Mouse (Mus musculus) ES-Bruce4 (cell line): ENCODE measurements at regions not wholly inside any gene's neighbourhood (a gene's known extent, or its start where the extent isn't known, plus 50 kb on each side); places are given as distances from the start of the nearest gene placed in this dataset.

Source experiments
- H3K27ac ChIP-seq: 2 replicates; pipeline ENCODE4 v1.5.1; 2012; ENCODE audit warnings: low read length, inconsistent platforms; ENCODE audit not compliant: insufficient read depth
- H3K27me3 ChIP-seq: 2 replicates; pipeline ENCODE4 v1.6.1; 2012; ENCODE audit warnings: mild to moderate bottlenecking, low read length, inconsistent platforms; ENCODE audit not compliant: control insufficient read depth, poor library complexity, insufficient read depth, severe bottlenecking
- H3K36me3 ChIP-seq: 2 replicates; pipeline ENCODE4 v1.6.1; 2012; ENCODE audit warnings: inconsistent platforms, mild to moderate bottlenecking, low read length, moderate library complexity; ENCODE audit not compliant: control insufficient read depth, poor library complexity, insufficient read depth, severe bottlenecking
- H3K4me1 ChIP-seq: one replicate; pipeline ENCODE4 v1.8.1; 2011; ENCODE audit warnings: low read length; ENCODE audit not compliant: control insufficient read depth, insufficient read depth
- H3K4me3 ChIP-seq: 2 replicates; pipeline ENCODE4 v1.5.1; 2011; ENCODE audit warnings: low read depth, mild to moderate bottlenecking, low read length
- H3K9ac ChIP-seq: 2 replicates; pipeline ENCODE4 v1.6.1; 2012; ENCODE audit warnings: low read depth, mild to moderate bottlenecking, inconsistent platforms; ENCODE audit not compliant: poor library complexity, severe bottlenecking
- H3K9me3 ChIP-seq: replicated peaks from 2 replicates; pipeline ENCODE4 v1.6.1; 2012; ENCODE audit warnings: mild to moderate bottlenecking, low read length, inconsistent platforms; ENCODE audit not compliant: control insufficient read depth, poor library complexity, insufficient read depth, severe bottlenecking
- CTCF ChIP-seq: IDR thresholded peaks from one replicate; pipeline ENCODE4 v1.8.1; 2011; ENCODE audit warnings: low read depth, low read length
- EP300 ChIP-seq: IDR thresholded peaks from 2 replicates; pipeline ENCODE4 v1.6.1; 2011; ENCODE audit warnings: low read depth, low read length; ENCODE audit not compliant: insufficient read depth
- POLR2A ChIP-seq: IDR thresholded peaks from one replicate; pipeline ENCODE4 v1.8.1; 2011; ENCODE audit warnings: low read length; ENCODE audit not compliant: insufficient read depth

- Histone ChIP-seq H3K4me3 (no peak overlapping the region), H3K4me1 (no peaks in the 10 kb centered on the region), H3K27me3 (no peaks in the 10 kb centered on the region), H3K36me3 (no peaks in the 10 kb centered on the region), H3K27ac (no peak overlapping the region), H3K9me3 (no peaks in the 10 kb centered on the region), H3K9ac (no peak overlapping the region)
- TF ChIP-seq EP300 = no peak
- TF ChIP-seq POLR2A = no peak
- no peak for TF ChIP-seq CTCF
Observed at GRCm38 (mm10) chr12:106939381-106939780, 549.1 kb upstream of the 3110018I06Rik start.

- TF ChIP-seq CTCF = no peak
- no peak for TF ChIP-seq EP300
- TF ChIP-seq POLR2A = no peak
- H3K27me3 ChIP-seq = no peaks in the 10 kb centered on the region
- H3K9ac ChIP-seq = no peak overlapping the region
- no peak overlapping the region for H3K4me3 ChIP-seq
- no peaks in the 10 kb centered on the region for H3K4me1 ChIP-seq
- no peak overlapping the region for H3K27ac ChIP-seq
- H3K36me3 ChIP-seq = no peaks in the 10 kb centered on the region
- H3K9me3 ChIP-seq = no peaks in the 10 kb centered on the region
Observed at GRCm38 (mm10) chr12:106943874-106944273, 544.6 kb upstream of the 3110018I06Rik start.

- H3K27ac ChIP-seq = no peak overlapping the region
Observed at GRCm38 (mm10) chr12:106952621-106953020, 535.8 kb upstream of the 3110018I06Rik start.

GRCm38 (mm10) chr12:106955778-106956177 lies 532.7 kb upstream of the 3110018I06Rik start:
- Histone ChIP-seq H3K27ac (no peak overlapping the region), H3K4me3 (no peak overlapping the region), H3K4me1 (no peaks in the 10 kb centered on the region), H3K27me3 (no peaks in the 10 kb centered on the region), H3K9me3 (no peaks in the 10 kb centered on the region), H3K9ac (no peak overlapping the region), H3K36me3 (no peaks in the 10 kb centered on the region)
- TF ChIP-seq EP300 (no peak), POLR2A (no peak), CTCF (no peak)

More at GRCm38 (mm10) chr12:106952621-106953020, 535.8 kb upstream of the 3110018I06Rik start:
- Histone ChIP-seq H3K9me3 (no peaks in the 10 kb centered on the region), H3K27me3 (no peaks in the 10 kb centered on the region), H3K36me3 (no peaks in the 10 kb centered on the region), H3K9ac (no peak overlapping the region), H3K4me3 (no peak overlapping the region), H3K4me1 (no peaks in the 10 kb centered on the region)
- TF ChIP-seq POLR2A (no peak), EP300 (no peak), CTCF (no peak)

GRCm38 (mm10) chr12:106956266-106956665 lies 532.2 kb upstream of the 3110018I06Rik start:
- TF ChIP-seq CTCF (no peak), EP300 (no peak)
- no peaks in the 10 kb centered on the region for H3K36me3 ChIP-seq
- no peak overlapping the region for H3K9ac ChIP-seq
- H3K27ac ChIP-seq = no peak overlapping the region
- no peak overlapping the region for H3K4me3 ChIP-seq
- no peaks in the 10 kb centered on the region for H3K27me3 ChIP-seq
- no peaks in the 10 kb centered on the region for H3K9me3 ChIP-seq
- H3K4me1 ChIP-seq = no peaks in the 10 kb centered on the region

- Histone ChIP-seq H3K9me3 (no peaks in the 10 kb centered on the region), H3K36me3 (no peaks in the 10 kb centered on the region), H3K4me3 (no peak overlapping the region), H3K4me1 (no peaks in the 10 kb centered on the region), H3K27me3 (no peaks in the 10 kb centered on the region), H3K27ac (no peak overlapping the region), H3K9ac (no peak overlapping the region)
- no peak for TF ChIP-seq EP300
- no peak for TF ChIP-seq POLR2A
- no peak for TF ChIP-seq CTCF
Observed at GRCm38 (mm10) chr12:106961991-106962390, 526.4 kb upstream of the 3110018I06Rik start.
